Mouse (Mus musculus) liver (tissue): ENCODE measurements around the gene Clca1.
A peak's percentile ranks its signal among the peaks of the same experiment; 100 is the strongest.
"Not testable (repeated sequence)": the region's sequence is repeated elsewhere in the genome, so short reads cannot be mapped to it uniquely, and the experiment has no call there.

Experiments
- DNase-seq: peaks from one replicate; pipeline ENCODE4 v3.0.0-alpha.2; 2020; ENCODE audit warnings: mixed read lengths

Gene Clca1

DNA sequence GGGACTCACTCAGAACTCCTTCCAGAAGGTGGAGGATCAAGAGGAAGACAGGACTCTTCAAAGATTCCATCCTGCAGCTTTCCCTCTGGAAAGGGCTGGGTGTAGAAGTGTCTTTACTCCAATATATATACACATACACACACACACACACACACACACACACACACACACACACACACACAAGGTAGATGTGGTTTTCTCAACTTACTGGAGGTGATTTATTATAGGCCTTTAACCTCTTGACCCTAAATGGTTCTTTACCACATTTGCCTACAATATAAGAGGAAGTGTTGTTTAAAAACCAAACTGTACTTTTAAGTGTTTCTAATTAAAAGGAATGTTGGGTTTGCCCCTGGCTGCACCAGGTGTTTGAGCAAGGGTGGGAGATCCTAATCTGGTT, at the start of gene Clca1:
Gene Clca1 (minus strand): TSS at position 101 of the 400 bp plus-strand sequence.
- DNase-seq, result no peak

DNA sequence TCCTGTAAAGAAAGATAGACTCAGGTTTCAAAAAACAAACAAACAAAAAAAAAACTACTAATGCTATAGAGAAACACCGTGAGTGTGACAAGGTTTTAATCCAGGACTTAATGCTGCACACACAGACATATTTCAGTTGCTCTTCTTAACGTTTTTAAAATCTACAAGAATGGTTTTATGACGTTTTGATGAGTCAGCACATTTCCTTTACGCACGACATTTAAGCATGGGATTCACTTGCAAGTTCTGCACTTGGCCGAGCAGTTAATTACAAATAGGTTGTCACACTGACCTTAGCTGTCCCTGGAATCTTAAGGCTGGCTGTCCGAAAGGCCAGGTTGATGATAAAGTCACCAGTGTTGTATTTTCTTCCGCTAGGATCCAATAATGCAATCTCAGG, 48.3 kb upstream of the Clca1 start:
- no peak for DNase-seq

DNA sequence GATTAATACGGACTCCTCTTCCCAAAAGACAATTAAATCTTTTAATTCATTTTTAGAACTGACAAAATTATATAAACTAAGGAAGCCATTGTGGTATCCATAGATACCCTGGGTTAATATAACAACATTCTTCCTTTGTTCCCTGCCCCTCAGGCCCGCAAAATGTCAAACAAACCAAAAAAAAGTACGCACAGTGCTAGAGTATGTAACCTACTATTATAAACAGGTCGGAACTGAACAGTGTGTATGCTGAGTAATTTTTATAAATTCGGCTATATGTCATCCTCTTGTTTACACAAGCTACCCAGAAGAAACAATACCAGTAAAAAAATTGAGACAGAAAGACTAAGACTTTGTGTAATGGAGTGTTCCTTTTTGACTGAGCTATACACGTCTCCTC, 45.8 kb upstream of the Clca1 start:
- no peak for DNase-seq

DNA sequence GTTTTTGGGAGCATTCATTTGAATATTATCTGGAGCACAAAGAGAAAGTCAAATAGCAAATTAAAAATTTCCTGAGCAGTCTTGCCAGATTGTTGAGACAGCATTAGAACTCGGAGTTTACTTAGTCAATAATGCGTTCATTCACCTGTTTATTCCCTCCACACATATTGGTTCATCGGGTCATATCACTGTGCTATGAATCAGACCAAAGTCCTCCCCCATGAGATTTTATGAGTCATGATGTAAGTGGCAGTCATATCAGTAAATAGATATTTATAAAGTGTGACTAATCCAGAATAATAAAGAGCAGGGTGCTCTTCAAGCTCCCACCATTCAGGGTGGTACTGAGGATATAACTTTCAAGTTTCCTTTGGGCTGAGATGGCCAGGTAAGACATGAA, 39.8 kb upstream of the Clca1 start:
- DNase-seq, result no peak

DNA sequence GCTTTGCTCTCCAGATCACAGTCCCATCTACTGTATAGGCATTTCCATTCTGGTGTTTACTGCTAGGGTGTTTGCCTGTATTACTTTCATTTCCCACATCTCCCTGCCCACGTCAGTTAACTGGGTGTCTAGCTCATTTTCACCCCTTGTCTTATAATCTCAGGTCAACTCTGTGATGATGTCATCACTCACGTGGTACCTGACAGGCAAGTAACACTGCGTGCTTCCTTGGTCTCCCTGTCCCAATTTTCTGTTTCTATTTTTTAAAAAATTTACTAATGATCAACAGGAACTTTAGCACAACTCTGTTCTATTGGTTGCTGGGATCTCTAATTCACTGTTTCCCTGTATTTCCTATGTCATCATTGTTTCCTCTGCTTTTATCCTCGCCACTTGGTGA, 36.4 kb upstream of the Clca1 start:
- DNase-seq, result no peak

DNA sequence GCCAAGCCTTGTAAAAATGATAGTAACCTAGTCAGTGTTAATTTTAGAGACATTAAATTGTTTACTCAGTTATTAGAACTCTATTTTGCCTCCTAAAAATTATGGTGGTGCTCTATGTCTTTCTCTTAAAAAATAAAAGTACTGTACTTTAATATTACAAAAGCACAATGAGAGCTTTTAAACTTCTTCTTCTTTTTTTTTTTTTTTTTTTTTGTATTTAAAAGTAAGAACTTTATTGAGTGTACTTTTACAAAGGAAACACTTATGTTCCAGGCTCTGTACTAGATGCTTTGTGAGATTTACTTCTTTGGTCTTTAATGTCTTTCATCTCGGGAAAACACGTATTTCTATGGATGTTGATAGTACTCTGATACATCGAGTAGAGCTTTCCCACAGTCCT, 22.6 kb upstream of the Clca1 start:
- not testable (repeated sequence) for DNase-seq

DNA sequence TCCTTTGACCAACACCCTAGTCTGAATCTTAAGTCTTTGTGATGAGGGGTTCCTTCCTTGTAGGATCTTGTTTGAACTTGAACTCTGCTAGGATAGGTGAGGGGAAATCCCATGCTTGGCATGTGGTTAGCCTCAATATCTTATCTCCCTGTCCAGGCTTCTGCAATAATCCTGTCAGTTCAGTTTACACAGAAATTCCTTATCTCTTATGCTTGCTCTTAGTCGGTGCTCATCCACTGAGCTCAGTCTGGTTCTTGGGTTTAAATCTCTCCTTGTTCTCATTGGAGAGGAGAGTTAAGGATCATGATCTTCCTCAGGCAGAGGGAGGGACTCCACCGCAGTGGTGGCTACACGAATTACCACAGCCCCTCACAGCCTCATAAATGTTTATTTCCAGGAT, 17.2 kb upstream of the Clca1 start:
- no peak for DNase-seq

DNA sequence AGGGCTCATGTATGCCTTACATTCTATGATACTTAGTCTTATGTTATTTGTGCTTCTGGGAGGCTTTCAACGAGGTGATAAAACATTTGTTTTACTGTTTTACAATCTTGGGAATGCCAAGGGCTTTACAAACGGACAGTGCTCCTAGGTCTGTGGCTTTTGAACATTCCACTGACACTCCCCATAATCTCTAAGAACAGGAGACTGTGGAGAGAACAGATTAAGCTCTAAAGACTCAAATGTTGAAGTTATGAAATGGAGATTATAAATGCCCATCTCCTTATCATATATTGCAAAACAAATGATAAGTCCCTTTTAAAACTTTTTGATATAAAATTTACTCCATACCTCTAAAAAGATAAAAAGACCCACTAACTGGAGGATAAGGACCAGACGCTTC, 6.2 kb upstream of the Clca1 start:
- no peak for DNase-seq

DNA sequence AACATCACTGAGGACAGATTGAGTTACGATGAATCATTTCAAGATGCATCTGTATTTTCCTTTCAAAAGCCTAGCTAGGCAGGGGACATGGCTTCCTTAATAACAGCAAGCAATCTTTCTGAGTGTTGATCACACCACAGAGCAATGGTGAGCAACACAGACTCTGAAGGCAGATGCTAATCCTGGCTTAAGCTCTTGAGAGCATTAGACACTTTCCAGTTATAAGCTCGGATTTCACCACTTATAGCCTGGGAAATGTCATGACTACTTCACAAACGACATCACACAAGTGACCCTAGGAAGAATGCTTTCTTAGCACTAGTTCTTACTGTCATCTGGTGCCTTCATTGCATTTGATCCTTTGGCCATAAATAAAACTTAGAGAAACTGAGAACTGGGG, 4.5 kb downstream of the Clca1 start:
- DNase-seq, result no peak

DNA sequence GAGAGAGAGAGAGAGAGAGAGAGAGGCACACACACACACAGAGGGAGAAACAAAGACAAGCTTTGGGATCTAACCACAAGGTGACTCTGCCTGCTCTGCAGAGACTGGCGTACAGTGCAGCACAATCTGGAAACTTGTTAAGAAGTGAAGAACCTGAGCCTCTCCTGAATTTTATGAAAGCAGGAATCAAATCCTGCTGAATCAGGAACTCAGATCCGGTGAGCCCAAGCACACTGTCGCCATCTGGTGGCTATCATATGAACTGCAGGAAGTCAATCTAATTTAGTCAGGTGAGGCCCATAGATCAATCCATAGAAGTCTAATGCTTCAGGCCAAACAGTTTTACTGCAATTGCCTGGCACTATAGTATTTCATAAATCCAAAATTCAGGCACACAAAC, 5.8 kb downstream of the Clca1 start:
- DNase-seq, result peak; percentile 33

DNA sequence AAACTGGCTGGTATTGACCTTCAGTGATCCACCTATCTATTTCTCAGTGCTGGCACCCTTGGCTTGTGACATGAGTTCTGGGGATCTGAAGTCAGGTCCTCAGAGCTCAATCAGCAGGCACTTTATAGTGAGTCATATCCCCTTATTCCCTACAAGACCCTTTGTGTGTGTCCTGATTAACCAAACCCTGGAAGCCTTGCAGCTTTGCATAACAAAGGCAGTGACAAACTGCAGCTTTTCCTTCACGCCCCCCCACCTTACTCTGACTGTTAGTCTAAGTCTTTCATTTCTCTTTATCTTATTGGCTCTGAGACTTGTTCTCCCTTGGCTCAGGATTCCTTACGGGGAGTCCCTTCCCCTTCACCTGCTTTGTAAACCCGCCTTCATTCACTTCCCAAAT, 14.8 kb downstream of the Clca1 start:
- no peak for DNase-seq

DNA sequence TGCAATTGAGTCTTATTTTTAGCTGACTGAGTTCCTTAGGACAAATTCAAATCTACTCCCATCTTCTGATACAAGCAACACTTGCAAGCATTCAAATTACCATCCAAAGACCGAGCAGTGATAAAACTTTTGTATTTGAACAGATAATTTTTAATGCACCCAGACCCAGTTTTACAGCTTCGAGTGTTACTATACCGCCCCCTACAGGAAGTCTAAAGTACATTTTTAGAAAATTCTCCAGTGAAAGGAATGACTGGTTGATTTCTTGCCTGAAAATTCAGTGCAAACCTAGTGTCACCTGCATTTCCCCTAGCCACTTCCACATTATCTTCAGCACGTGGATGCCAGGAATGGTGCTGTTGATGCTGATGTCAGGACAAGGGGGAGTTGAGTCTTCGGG, 28.2 kb downstream of the Clca1 start:
- DNase-seq, result no peak

DNA sequence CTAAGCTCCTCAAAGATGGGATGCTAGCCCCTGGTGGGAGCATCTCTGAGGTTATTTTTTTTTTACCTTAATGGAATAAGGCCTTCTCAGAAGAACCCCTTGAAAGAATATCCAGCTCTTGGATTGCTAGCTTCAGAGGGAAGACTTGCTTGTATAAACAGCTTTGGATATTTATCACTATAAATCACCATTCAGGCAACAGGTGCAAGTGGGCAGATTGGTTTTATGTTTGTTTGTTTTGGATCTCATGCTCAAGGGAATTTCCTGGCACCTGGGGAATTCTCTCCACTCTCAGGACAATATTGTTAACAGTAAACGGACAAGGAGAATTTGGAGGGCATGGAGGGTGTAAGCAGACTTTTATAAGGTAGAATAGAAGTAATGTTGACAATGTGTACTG, 31.7 kb downstream of the Clca1 start:
- DNase-seq, result no peak

DNA sequence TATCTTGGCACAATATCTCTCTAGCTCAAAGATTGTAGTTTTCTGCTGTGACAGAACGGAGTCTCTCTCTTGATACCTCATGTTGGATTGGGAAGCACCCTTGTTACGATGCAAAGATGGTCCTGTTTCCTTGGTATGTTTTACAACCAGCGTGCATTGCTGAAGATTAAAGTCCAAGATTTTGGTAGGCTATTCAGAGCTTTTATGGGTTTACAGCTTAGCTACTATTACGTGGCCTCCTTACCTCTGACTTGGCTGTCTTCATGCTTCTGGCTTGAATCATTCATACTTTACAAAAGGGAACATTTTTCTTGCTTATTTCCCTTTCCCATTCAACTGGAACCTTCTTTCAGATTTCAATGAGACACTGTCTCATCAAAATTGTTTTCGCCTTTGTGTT, 39.5 kb downstream of the Clca1 start:
- DNase-seq, result no peak

DNA sequence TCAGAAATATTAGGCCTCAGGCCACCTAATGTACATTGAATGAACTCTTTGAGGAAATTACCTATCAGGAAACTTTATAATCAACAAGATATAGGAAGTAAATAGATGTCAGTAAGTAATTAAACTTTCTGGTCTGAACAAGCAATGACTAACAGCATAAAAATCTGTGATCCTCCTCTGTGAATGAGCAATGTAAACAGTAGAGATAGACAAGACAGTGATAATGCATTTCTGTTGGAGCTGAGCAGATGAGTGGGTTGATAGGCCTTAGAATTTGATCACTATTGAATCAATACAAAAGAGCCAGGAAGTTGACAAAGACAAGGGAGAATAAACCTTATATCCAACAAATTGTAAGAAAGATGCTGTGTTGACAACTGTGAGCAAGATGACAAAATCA, 40.0 kb downstream of the Clca1 start:
- no peak for DNase-seq

DNA sequence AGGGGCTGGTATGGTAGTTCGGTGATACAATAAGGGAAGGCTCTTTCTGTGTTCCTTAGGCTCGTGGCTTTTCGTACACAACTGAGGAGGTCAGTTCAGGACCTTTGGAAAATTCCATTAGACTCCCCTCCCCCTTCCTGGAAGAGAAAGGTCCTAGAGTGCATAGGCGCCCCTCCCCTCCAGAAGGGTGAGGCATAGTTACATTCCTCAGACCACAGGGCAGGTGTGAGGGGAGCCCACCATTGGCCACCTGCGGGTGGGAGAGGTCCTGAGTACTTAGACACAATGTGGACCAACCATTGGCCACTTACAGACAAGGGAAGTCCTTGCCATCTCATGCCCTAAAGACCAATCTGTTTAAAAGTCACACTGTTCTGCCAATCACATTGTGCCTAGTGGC, 46.7 kb downstream of the Clca1 start:
- DNase-seq, result no peak

DNA sequence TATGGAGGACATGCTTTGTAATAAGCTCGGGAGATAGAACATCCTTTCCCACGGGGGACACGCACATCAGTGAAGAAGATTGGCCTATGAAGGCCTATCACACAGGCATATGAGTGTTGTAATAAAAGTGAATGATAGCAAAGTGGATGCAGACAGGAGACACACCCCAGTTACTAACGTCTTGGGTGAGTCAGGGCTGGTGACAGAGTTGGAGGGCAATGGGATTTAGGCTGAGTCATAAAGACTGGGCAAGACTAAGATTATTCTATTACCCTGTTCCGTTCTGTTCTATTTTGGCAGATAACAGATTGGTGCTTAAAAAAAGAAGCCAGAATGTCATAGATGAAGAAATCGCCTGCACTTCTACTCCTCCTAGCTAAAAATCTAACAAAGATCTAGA, 52.0 kb downstream of the Clca1 start:
- DNase-seq, result no peak

DNA sequence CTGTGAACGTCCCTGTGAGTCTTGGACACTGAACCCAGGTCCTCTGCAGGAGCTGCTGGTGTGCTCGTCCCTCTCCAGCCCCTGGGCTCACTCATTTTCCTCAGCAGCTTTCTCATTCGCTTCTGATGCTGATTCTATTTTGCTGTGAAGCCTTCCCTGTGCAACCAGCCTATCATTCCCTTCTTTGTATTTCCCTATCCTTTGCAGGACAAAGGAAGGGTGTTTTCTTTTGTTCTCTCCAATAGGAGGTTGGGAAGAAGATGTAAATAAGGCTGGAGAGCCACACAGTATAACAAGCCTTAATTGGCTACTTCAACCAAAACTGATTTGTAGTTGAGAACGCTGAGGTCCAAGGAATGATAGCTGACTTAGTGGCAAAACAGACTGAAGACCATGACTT, 54.9 kb downstream of the Clca1 start:
- no peak for DNase-seq

DNA sequence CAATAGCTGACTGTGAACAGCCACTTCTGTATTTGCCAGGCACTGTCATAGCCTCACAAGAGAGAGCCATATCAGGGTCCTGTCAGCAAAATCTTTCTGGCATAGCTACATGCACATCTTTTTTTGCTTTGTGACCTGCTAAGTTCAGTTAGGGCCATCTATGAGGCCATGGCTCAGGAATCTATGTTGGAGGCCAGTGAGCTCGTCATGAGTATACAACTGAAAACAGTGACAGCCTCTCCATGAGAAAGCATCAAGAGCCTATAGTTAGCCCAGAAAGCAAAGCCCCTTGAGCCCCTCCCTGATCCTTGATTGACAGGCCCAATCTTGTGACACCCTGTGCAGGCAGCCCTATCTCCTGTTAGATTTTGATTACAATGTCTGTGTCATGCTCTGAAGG, 56.5 kb downstream of the Clca1 start:
- DNase-seq, result no peak

DNA sequence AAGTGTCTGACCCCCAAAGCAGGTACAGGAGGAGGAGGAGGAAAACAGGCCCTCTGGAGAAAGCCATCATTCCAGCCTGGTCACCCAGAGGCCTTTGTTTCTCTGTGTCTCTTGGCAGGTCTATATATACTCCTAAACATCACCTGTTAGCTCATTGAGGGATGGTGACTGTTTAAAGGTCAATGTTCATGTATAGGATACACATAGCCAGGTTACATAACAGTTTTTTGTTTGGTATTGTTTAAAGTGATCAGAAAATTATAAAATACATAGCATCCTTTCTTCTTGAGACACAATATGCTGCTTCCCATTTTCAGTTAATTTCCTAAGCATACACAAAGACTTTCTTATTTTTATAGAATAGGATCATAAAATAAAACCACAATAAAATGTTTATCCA, 57.6 kb downstream of the Clca1 start, which contains the start of gene Clca4a:
Gene Clca4a (minus strand): TSS at position 101 of the 400 bp plus-strand sequence.
- no peak for DNase-seq

DNA sequence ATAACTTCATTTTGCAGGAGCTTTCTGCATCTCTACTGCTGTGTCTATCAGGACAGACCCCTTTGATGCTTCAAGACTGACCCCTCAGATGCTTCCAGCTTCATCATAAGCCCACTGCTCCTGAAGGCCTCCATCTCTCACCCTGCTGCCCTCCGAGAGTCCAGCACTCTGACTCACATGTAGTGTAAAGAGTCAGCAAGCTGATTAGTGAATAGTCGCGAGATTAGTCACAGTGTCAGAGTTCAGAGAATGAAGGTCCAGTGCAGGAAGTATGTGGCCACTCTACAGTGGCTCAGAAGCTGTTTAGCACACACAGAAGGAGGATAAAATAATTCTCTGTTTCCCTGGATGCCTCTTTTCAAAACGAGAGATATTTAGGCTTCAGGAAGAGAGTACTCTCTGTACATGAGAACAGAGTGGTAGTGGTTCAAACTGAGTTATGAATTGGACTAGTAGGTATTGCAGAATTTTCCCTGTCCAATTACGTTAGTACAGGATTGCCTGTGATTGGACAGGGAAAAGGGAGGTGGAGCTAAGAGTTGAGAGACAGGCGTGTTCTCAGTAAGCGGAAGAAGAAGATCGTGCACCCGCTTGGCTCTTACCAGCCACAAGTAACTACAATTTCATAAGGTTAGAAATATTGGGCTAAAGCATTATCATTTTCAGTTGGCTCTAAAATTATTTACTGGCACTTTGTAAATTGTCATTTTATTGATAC, 60.9 kb downstream of the Clca1 start:
- DNase-seq, result no peak

DNA sequence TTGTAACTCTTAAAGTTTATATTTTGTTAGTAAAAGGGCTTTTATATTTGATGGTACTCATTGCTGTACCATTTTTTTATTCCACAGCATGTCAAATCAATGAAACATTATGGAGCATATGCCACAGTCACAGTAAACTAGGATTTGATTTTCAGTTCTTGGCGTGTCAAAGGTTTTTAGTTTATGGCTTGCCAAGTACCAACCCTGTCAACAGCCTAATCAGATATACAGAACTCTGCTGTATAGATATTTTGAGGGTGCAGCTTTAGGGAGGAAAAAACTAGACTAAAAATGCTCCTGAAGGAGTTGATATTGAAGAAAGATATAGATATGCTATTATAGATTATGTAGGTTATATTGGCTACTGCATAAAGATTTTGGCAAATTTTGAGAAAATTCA, 62.8 kb downstream of the Clca1 start:
- no peak for DNase-seq

DNA sequence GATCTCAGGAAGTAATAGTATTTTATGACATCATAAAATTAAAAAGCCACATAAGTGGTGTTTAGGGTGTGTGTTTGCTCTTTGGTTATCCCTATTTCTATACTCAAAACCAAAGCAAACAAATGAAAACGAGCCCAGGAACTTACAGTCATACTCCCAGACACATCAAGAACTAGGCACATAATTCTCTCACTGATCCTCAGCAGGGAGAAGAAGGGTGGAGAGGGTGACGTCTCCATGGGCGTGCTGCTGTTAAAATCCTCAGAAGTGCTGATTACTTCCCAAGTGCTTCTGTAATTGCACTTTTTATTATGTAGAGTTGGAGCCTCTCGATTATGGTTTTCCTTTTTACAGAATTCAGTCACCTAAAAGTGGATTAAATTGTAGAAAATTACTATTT, 66.5 kb downstream of the Clca1 start:
- no peak for DNase-seq
